Mouse (Mus musculus): ENCODE results near the gene Syne1.

DNA sequence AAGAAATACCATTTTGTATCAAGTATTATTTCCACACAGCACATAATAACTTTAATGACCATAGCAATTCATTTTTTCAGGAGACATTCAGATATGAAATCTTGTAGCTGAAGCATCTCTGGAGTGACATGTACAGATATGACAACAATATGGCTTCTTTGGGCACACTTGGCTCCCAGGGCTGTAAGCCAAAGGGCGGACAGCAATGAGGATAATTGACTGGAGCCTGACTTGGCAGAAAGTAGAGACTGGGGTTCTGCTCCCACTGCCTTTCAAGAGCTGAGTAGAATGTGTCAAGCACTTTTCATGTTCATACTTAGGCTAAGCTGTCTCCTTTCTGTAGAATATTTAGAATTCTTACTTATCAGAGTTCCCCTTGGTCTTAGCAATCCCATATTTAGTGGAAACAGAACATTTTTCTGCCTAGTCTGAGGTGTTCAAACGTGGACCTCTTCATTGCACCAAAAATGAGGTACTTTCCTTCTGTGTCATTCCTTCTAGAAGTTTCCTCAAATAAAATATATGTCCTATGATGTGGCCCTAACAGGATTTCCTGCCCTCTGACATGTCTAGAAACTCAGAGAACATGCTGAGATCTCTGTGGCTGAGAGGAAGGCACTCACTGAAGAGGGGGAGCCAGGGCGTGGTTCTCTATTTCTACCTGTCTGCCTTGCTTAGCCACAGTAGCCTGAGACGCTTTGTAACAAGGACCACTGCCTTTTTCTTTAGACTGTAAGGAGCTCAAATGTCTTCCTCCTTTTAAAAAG, 103.1 kb downstream of the Syne1 start:
- TF ChIP-seq CTCF (IDR thresholded peaks at IDR 0.05) (no peak), POLR2A (IDR thresholded peaks at IDR 0.05; ENCODE audit: insufficient read depth, low read depth, low read length) (no peak), EP300 (IDR thresholded peaks at IDR 0.05; ENCODE audit: insufficient read depth, low read depth, low read length) (no peak)
